Mouse (Mus musculus) A20 (cell line): ENCODE measurements around the gene Izumo2.
A peak's percentile ranks its signal among the peaks of the same experiment; 100 is the strongest.
"Not testable (repeated sequence)": the region's sequence is repeated elsewhere in the genome, so short reads cannot be mapped to it uniquely, and the experiment has no call there.

Source experiments
- DNase-seq: peaks from one replicate; pipeline ENCODE4 v3.0.0-alpha.2; 2011; ENCODE audit warnings: low read depth, low spot score

Gene Izumo2

GRCm38 (mm10) chr7:44697980-44698379, 10.6 kb upstream of the Izumo2 start:
- DNase-seq: no peak

DNA sequence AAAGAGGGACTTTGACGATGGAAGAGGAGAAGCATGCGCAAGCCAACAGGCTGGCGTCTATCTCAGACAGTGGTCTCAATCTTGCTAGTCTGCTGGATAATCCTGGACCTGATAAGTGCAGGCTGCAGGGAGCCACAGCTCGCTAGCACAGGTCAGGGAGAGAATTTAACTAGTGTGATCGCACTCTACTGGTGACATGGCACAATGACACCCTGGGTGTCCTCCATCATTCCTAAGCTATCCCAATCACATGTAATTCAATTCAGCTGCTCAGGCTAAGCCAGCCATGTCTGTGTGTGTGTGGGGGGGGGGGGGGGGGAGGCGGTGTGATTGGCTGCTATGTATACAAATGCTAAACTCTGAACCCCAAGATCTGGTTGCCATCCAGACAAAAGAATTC, 6.6 kb upstream of the Izumo2 start:
- DNase-seq: peak; percentile 37

DNA sequence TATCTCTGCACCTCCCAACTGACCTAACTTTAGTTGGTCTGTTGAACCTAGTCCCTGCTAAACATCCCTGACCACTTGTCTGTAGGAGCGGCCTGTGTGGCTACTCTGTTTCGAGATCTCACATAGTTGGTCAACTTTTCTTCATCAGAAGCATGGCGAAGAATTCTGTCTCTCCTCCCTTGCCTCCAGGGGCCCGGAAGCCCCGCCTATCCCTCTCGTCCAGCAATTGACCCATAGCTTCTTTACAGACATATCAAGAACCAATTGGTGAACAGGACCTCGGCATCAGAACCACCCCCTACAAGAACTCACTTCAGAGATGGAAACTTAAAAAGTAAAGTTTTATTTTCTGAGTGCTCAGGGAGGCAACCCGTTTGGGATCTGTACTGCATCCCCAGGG, 5.6 kb upstream of the Izumo2 start:
- no peak for DNase-seq

DNA sequence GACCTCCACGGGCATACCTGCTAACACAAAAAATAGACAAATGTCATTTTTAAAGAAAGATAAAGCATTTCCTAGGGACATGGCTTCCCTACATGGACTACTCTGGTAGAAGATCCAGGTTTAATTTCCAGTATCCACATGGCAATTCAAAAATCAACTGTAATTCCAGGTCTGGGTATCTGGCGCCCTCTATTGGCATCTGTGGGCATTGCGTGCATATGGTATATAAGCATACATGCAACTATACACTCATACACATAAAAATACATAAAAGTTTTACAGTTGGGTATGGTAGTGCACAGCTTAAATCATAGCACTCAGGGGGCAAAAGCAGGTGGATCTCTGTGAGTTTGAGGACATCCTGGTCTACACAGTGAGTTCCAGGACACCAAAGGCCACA, 4.2 kb upstream of the Izumo2 start:
- peak; percentile 47 for DNase-seq

DNA sequence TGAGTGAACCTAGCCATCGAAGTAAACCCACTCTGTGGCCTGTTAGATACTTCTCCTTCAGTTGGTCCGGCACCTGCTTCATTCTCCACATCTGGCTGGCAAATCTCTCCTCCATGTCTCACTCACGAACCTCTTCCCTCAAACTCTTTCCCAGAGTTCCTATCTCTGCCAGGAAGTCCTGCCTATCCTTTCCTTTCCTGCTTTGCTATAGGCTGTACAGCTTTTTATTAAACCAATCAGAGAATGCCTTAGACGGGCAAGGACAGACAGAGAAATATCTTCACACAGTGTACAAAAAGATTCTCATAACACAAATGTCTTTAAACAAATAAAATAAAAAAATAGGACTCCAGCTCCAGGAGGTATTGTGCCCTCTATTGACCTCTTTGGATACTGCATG, 3.5 kb upstream of the Izumo2 start:
- no peak for DNase-seq

- no peak for DNase-seq
Measured at GRCm38 (mm10) chr7:44706322-44706721, 2.2 kb upstream of the Izumo2 start.

GRCm38 (mm10) chr7:44707169-44707675, 1.3 kb upstream of the Izumo2 start:
- DNase-seq: no peak

GRCm38 (mm10) chr7:44708093-44708492, 449 bp upstream of the Izumo2 start:
- DNase-seq: not testable (repeated sequence)

GRCm38 (mm10) chr7:44709881-44710280, 1.3 kb downstream of the Izumo2 start:
- no peak for DNase-seq

DNA sequence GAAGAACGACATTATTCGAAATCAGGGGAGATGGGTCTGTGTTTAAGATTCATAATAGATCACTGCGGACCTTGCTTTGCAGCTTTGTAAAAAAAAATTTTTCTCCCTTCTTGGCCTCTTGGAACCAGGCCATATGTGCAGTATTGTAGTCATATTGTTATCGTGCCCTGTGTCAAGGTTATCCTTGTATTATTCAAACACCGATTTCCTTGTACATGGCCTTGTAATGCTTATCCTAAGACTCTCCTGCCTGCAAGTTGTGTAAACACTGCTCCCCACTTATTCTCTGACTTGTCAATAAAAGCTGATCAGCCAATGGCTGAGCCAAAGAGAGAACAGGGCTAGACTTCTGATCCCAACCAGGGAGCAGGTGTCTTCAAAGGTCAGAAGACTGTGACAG, 13.5 kb downstream of the Izumo2 start:
- DNase-seq: no peak

DNA sequence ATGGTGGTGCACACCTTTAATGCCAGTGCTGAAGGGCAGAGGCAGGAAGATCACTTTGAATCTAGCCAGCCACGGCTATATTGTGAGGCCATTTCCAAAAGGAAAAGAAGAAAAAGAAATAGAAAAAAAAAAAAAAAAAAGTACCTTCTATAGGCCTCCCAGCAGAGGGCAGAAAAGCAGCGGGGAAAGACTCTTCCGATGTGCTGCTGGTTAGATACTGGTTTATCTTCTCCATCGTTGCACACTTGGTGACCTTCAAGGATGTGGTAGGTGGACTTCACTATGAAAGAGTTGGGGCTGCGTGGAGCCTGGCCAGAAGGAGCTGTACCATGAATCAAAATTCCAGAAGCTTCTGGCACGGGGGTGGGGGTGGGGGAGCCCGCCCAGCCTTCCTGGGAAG, 15.8 kb downstream of the Izumo2 start:
- peak; percentile 37 for DNase-seq

DNA sequence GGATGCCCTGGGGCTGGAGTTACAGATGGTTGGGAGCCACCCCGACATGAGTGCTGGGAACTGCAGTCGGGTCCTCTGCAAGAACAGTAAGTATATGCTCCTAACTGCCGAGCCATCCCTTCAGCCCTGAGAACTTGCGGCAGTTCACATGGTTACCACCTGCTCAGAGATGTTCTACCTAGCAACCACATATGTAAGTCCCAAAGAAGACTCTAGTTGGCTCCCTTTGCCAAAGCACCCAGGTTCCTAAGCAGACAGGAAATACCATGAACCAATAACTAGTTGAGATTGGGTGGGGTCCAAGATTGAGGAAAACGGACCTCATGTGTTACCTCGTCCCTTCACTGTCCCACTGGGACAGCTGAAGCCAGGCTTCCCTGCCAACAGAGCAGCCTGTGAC, 17.8 kb downstream of the Izumo2 start:
- peak; percentile 68 for DNase-seq

- DNase-seq: no peak
Measured at GRCm38 (mm10) chr7:44727151-44727550, 18.6 kb downstream of the Izumo2 start.

GRCm38 (mm10) chr7:44728082-44728975, 19.8 kb downstream of the Izumo2 start:
- peak; percentile 5 for DNase-seq

DNA sequence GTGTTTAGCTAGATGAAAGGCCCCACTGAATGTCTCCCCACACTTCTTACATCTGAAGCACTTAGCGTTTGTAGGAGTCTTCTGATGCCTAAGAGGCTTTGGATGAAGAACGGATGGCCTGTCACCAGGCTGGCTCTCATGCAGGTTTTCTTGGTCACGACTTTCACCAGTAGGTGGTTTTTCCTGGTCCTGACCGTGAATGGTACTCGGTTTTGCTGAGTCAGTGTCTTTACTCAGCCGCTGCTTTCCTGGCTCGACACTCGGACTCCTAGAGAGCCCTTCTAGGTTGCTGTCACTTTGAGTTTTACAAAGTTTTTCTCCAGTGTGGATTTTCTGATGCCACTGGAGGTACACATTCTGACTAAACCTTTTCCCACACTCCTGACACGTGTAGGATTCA, 25.2 kb downstream of the Izumo2 start:
- no peak for DNase-seq

GRCm38 (mm10) chr7:44741361-44741760, 32.8 kb downstream of the Izumo2 start:
- peak; percentile 14 for DNase-seq

GRCm38 (mm10) chr7:44744270-44744669, 35.7 kb downstream of the Izumo2 start:
- no peak for DNase-seq

DNA sequence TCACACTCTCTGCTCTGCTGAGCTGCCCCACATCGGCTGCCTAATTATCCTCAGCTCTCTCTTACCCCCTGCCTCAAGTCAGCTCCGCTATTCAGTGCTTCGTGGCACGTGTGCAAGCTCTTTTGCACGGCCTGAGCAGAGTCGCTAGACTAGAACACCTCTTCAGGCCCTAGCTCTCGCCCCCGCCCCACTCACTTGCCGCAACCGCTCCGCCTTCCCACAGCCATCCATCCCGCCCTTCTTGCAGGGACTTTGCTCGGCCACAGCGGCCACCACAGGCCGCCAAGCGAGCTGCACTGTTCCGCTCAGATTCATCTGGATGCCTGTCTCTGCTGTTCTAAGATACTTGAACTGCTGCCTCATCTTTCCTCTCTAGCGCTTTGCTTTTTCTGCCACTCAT, 36.5 kb downstream of the Izumo2 start:
- DNase-seq: peak; percentile 88

- no peak for DNase-seq
Measured at GRCm38 (mm10) chr7:44747115-44747514, 38.6 kb downstream of the Izumo2 start.

DNA sequence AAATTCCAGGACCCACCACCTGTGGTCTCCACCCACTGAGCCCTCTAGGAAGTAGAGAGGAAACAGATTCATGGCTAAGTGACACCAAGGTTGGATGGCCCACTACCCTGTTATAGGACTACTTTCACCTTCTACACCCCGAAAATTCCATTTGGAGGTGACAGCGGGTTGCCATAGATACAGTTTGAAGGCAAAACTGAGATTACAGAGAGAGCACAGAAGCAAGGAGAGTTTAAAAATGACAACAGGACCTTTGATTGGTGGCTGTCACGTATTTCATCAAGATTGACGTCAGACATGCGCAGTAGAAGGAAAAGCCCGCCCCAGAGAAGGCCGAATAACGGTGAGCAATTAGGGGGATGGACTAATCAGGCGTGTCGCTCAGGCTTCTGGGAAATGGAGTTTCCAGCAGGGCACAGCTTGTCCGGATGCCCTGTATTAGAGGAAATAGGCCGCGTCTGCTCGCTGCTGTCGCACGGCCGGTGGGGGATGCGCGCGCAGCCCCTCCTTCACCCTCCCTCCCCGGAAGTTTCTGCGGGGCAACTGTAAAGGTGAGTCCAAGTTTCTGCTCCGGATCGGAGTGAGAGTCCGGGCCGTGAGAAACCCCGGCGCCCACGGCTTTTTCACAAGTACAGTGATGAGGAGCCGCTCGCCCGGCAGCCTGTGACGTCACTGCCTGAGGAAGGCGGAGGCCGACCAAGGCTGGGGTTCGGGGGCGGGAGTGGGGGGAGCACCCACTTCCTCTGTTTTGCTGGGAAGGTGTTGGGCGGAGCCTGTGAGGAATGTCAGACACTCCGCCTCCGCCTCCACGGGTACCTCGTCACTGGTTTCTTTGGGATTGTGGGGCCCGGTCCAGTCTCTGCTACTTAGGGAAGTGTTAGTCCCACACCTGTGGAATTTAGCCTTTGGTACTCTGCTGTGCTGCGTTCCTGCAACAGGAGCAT, 39.8 kb downstream of the Izumo2 start, which contains the start of gene Vrk3:
TSS of gene Vrk3 (plus strand) at position 313 of the 944 bp plus-strand sequence.
- DNase-seq: peak; percentile 99

- DNase-seq: not testable (repeated sequence)
Measured at GRCm38 (mm10) chr7:44750950-44751349, 42.4 kb downstream of the Izumo2 start, which contains the start of gene Zfp473. Gene Zfp473 (minus strand): TSS chr7:44751050.

- DNase-seq: no peak
Measured at GRCm38 (mm10) chr7:44757164-44757563, 48.6 kb downstream of the Izumo2 start.
